Mouse (Mus musculus): ENCODE measurements around the gene Rfpl4.
"Not testable (repeated sequence)": the region's sequence is repeated elsewhere in the genome, so short reads cannot be mapped to it uniquely, and the experiment has no call there.

The Rfpl4 gene

DNA sequence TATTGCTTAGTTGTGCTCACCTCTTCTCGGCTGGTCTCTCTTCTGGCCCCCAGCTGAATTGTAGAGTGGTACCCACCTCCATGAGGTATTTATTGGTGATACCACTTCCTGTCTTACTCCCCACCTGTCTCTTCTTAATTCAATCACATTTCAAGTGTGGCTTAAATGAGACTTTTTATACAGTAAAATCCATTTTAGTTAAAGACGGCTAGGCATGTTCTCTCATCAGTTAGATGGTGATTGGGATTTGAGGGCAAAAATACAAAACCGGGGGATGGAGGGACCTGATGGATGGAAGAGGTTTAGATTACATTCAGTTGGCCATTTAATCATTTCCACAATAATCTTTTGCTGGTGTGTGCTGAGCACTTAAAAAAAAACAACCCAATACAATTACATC lies at the start of gene Rfpl4:
Gene Rfpl4, minus strand, starts transcription at position 101 of the 400 bp plus-strand sequence.
- DNase-seq (ENCODE audit: low spot score): no peak

DNA sequence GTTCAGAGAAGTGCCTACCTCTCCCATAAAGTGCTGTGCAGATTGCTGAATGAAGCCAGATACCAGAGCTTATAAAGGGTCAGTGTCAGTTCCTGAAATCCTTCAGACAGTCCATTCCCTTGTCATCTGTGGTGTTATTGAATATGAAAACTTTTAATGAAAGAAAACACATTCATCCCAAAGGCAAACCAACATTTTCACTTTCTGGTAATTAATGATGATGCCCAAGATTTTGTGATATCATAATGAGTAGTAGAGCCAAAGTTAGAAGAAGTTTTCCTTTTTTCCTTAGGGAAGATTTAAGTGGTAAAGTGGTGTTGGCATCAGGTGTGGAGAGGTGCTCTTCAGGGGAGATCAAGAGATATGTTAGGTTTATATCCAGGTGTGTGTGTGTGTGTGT lies 32.8 kb upstream of the Rfpl4 start, which contains the start of gene Vmn1r55:
Gene Vmn1r55, minus strand, starts transcription at position 101 of the 400 bp plus-strand sequence.
- DNase-seq (ENCODE audit: low spot score): not testable (repeated sequence)

DNA sequence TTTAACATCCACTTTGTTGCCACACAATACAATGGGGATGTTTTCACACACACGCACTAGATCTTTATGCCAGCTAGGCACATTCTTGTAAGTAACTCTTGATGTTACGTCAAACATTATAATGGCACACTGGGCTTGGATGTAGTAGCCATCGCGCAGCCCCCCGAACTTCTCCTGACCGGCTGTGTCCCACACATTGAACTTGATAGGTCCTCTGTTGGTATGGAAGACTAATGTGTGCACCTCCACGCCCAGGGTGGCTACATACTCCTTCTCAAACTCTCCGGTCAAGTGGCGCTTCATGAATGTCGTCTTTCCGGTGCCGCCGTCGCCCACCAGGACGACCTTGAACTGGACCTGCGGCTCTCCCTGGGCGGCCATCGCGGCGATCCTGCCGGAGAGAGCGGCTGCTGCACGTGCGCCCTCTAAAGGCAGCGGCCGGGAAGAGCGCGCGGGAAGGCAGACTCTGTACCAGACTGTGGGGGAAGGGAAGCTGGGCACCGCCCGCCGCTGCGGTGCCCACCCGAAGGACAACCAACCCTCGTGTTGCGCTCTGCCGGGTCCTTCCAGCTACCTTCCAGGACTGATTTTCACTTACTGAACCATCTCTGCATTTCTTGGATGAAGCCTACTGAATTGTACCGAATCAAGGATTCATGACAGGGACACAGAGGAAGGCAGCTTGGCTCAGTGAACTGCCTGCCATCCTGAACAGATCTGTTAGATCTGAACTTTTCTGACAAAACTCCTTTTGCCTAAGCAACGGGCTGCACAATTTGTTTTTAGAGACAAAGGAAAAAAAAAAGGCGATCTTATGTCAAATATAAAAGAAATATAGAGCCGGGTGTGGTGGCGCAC lies 9.0 kb upstream of the Rfpl4 start, which contains the start of gene Rasl2-9:
Gene Rasl2-9, minus strand, starts transcription at position 402 of the 858 bp plus-strand sequence.
- peak; percentile 77 for DNase-seq (ENCODE audit: low spot score)

DNA sequence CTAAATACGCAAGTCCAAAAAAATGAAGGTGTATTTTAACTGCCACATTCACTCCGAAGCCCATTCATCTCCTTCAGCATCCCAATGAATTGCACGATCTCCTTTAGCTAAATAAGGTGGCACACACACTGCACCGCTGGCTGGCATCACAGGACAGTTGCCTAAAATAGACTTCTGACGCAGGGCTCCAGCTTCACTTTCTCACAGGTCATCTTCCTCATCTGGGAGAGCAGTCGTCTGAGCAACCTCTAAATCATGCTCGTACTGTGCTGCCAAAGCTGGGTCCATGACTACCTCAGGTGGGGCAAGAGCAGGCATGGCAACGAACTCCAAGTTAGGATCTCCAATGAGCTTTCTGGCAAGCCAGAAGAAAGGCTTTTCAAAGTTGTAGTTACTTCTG lies 8.3 kb upstream of the Rfpl4 start:
- DNase-seq (ENCODE audit: low spot score): no peak

- no peak for DNase-seq (ENCODE audit: low spot score)
These were observed 4.0 kb downstream of the Rfpl4 start for GRCm38 (mm10) chr7:5112701-5113100.

GRCm38 (mm10) chr7:5109301-5109700 lies 7.4 kb downstream of the Rfpl4 start:
- DNase-seq (ENCODE audit: low spot score): no peak

GRCm38 (mm10) chr7:5108272-5108671 lies 8.5 kb downstream of the Rfpl4 start:
- no peak for DNase-seq (ENCODE audit: low spot score)

GRCm38 (mm10) chr7:5102564-5102963 lies 14.2 kb downstream of the Rfpl4 start:
- DNase-seq (ENCODE audit: low spot score): no peak

DNA sequence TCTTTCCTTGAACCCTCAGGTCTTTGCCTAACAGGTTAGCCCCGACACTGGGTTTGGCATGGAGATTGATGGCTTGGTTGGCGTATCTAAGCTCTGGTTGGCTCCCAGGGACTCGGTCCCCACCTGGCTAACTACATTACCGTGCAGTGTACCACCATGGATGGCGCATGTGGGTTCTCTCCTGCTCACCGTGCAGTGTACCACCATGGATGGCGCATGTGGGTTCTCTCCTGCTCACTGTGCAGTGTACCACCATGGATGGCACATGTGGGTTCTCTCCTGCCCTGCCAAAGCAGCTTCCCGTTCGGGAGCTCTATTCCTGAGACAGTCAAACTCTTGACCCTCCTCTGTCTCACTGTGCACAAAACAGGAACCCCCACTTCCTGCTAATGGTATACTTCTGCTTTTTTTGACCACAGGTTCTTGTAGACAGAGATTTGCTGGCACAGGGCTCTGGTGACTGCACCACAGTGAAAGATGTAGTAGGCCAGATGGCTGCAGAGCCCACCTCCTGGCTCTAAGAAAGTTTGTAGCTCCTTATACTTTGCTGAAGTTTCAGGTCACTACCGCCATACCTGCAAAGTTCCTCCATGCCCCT lies 15.6 kb downstream of the Rfpl4 start:
- no peak for DNase-seq (ENCODE audit: low spot score)

GRCm38 (mm10) chr7:5099796-5100195 lies 17.0 kb downstream of the Rfpl4 start:
- no peak for DNase-seq (ENCODE audit: low spot score)

DNA sequence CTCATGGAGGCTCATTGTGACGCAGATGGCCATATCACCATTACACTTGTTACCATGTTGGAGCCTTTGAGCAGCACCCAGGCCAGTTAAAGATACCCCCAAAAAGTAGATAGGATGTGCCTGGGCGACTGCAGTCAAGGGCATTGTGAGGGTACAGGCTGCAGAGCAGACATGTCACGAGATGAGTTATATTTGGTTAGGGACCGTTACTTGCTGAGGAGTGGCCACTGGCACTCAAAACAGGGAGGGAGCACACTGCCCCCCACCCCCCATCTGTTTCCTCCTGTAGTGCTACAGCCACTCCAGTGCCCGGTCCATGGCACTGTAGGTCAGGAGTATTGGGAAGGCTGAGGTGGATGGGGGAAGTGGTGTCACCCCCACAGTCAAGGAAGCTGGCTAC lies 18.0 kb downstream of the Rfpl4 start:
- no peak for DNase-seq (ENCODE audit: low spot score)

DNA sequence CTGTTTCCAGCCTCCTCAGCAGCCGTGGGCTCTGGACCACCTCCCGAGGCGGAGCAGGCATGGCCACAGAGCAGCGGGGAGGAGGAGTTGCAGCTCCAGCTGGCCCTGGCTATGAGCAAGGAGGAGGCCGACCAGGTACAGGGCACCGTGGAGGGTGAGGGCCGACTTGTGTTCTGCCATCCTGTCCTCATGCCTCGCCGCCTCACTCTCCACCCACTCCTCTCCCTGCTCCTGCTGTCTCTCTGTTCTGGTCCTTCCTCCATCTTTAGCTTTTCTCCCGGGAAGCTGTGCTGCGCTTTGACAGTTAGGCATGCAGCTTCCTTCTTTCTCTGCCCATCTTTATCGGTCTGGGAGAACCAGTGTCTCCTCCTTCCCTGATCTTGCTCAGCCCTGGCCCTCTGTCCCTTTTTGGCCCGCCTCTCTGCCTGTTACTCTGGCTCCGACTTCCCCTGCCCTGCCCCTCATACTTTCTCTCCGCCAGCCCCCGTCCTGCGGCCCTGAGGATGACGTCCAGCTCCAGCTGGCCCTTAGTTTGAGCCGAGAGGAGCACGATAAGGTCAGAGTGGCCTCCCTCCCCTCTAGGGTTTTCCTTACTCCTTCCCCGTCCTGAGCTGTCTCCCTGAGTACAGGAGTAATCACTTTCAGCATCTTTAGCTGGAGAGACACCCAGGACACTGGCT lies 23.8 kb downstream of the Rfpl4 start:
- DNase-seq (ENCODE audit: low spot score): no peak

- DNase-seq (ENCODE audit: low spot score): no peak
These were observed 24.4 kb downstream of the Rfpl4 start for GRCm38 (mm10) chr7:5092381-5092780.

- no peak for DNase-seq (ENCODE audit: low spot score)
These were observed 25.6 kb downstream of the Rfpl4 start for GRCm38 (mm10) chr7:5091008-5091728.

DNA sequence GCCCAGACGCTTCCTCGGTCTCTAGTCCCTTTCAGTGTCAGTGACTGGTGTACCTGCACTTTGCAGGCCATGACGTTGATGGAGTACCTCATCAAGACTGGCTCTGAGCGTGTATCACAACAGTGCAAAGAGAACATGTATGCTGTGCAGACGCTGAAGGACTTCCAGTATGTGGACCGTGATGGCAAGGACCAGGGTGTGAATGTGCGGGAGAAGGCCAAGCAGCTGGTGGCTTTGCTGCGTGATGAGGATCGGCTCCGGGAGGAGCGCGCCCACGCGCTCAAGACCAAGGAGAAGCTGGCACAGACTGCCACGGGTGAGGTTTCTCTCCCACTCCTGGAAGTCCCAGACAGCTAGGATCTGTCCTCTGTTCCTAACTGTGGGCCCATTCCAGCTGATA lies 26.9 kb downstream of the Rfpl4 start:
- DNase-seq (ENCODE audit: low spot score): no peak

GRCm38 (mm10) chr7:5087886-5088285 lies 28.9 kb downstream of the Rfpl4 start:
- no peak for DNase-seq (ENCODE audit: low spot score)

- no peak for DNase-seq (ENCODE audit: low spot score)
These were observed 29.8 kb downstream of the Rfpl4 start for GRCm38 (mm10) chr7:5086921-5087440.

GRCm38 (mm10) chr7:5085512-5085911 lies 31.2 kb downstream of the Rfpl4 start:
- no peak for DNase-seq (ENCODE audit: low spot score)

DNA sequence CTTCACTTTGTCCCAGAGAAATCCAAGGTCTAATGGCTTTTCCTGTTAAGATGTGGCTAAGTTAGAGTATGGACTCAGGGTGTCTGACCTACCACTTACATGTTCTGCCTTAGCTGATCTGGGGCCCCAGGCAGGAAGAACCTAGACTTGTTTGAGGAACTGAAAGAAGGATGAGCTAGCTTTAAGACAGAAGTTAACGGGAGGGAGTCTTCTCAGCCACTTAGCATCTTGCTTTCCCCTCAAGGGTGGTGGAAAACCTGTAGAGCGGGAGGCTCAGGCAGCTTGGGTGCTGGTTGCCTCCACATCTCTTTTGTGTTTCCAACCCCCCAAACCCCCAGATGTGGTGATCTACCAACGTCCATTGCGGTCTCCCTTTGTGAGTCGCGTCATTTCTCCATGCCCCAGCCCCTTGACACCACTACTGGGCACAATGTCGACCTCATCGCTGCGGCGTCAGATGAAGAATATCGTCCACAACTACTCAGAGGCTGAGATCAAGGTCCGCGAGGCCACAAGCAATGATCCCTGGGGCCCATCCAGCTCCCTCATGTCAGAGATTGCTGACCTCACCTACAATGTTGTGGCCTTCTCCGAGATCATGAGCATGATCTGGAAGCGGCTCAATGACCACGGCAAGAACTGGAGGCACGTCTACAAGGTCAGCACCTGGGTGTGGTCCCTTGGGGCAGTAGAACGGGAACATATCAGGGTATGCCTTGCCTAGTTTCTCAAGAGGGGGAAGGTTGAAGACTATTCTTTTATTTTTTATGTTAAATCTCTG lies 33.2 kb downstream of the Rfpl4 start:
- DNase-seq (ENCODE audit: low spot score): no peak

DNA sequence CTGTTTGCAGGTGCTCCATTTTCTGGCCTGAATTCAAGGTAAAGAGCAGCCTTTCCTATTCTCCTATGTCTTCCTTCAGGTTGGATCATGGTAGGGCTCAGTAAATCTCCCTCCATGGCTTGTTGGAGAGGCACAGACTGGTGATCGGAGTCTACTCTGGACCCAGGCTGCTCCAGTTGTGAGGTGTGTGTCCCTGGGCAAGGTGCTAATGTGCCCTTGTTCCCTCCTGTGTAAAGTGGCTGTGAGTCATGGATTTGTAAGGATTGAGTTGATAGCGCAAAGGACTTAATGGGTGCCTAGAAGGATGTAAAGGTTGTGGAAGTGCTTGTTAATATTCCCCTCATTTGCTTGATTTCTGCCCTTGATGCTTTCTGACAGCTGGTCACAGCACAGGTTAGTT lies 34.8 kb downstream of the Rfpl4 start:
- DNase-seq (ENCODE audit: low spot score): no peak

GRCm38 (mm10) chr7:5081241-5081640 lies 35.5 kb downstream of the Rfpl4 start:
- no peak for DNase-seq (ENCODE audit: low spot score)
